Mouse (Mus musculus): ENCODE results near the gene Tlr9. TPM values are rescaled to one million over a fixed set of nuclear protein-coding genes. Genes with fewer than 3 reads are reported as not detected.
A peak's percentile ranks its signal among the peaks of the same experiment; 100 is the strongest.

Tlr9 gene
- polyA plus RNA-seq, 1 experiment from 2014 or later: 0.03 TPM

- ATAC-seq (ENCODE audit: insufficient read depth): peak; percentile 20; the same call in 1 of the 2 replicates
- Histone ChIP-seq H3K4me3 (replicated peaks) (no peak overlapping the region), H3K36me3 (replicated peaks) (peaks cover 58% of the 10 kb centered on the region), H3K4me2 (no peak overlapping the region), H3K9me3 (replicated peaks) (no peaks in the 10 kb centered on the region), H3K9ac (no peak overlapping the region), H3K27ac (replicated peaks) (no peak overlapping the region; the same call in 1 of the 2 replicates), H3K4me1 (replicated peaks) (peaks cover 4% of the 10 kb centered on the region; the same call in 1 of the 2 replicates), H3K27me3 (peaks cover 4% of the 10 kb centered on the region; the same call in 1 of the 2 replicates)
- WGBS (ENCODE audit: insufficient replicate concordance): 18% methylated on average over 1 of the region's 1 CpGs
Measured at GRCm38 (mm10) chr9:106192998-106193397, 29.4 kb upstream of the Tlr9 start.

- peaks cover 15% of the 10 kb centered on the region; the same call in 1 of the 2 replicates for H3K27me3 ChIP-seq
- H3K9me3 ChIP-seq (replicated peaks): no peaks in the 10 kb centered on the region
- H3K4me2 ChIP-seq: no peak overlapping the region
- H3K9ac ChIP-seq: no peak overlapping the region
- WGBS (ENCODE audit: insufficient replicate concordance): 75% methylated on average over 8 of the region's 8 CpGs
- no peak overlapping the region for H3K4me3 ChIP-seq (replicated peaks)
- no peak overlapping the region for H3K27ac ChIP-seq (replicated peaks)
- H3K4me1 ChIP-seq (replicated peaks): peaks cover 16% of the 10 kb centered on the region
- no peak for ATAC-seq (ENCODE audit: insufficient read depth)
- H3K36me3 ChIP-seq (replicated peaks): peaks cover 46% of the 10 kb centered on the region
Measured at GRCm38 (mm10) chr9:106193930-106194807, 28.2 kb upstream of the Tlr9 start.

GRCm38 (mm10) chr9:106195693-106196092, 26.7 kb upstream of the Tlr9 start:
- peaks cover 15% of the 10 kb centered on the region; the same call in 1 of the 2 replicates for H3K27me3 ChIP-seq
- no peaks in the 10 kb centered on the region for H3K9me3 ChIP-seq (replicated peaks)
- H3K36me3 ChIP-seq (replicated peaks): peaks cover 31% of the 10 kb centered on the region
- no peak overlapping the region for H3K27ac ChIP-seq (replicated peaks)
- no peak overlapping the region for H3K4me3 ChIP-seq (replicated peaks)
- H3K4me2 ChIP-seq: no peak overlapping the region
- H3K4me1 ChIP-seq (replicated peaks): peaks cover 27% of the 10 kb centered on the region
- ATAC-seq (ENCODE audit: insufficient read depth): no peak
- H3K9ac ChIP-seq: no peak overlapping the region
- WGBS (ENCODE audit: insufficient replicate concordance): 86% methylated on average over 8 of the region's 8 CpGs

GRCm38 (mm10) chr9:106197081-106197713, 25.2 kb upstream of the Tlr9 start:
- H3K4me3 ChIP-seq (replicated peaks): peak overlapping the region; percentile 1; the same call in 1 of the 2 replicates
- peak overlapping the region; percentile 85 for H3K4me2 ChIP-seq

GRCm38 (mm10) chr9:106197732-106198131, 24.7 kb upstream of the Tlr9 start:
- no peak for ATAC-seq (ENCODE audit: insufficient read depth)
- Histone ChIP-seq H3K4me1 (replicated peaks) (peaks cover 34% of the 10 kb centered on the region), H3K4me2 (peak overlapping the region; percentile 85; the same call in 1 of the 2 replicates), H3K9ac (no peak overlapping the region), H3K4me3 (replicated peaks) (peak overlapping the region; percentile 67; the same call in 1 of the 2 replicates), H3K9me3 (replicated peaks) (no peaks in the 10 kb centered on the region), H3K27me3 (peaks cover 15% of the 10 kb centered on the region; the same call in 1 of the 2 replicates), H3K36me3 (replicated peaks) (peaks cover 11% of the 10 kb centered on the region; the same call in 1 of the 2 replicates), H3K27ac (replicated peaks) (no peak overlapping the region)
- 71% methylated on average over 9 of the region's 9 CpGs for WGBS (ENCODE audit: insufficient replicate concordance)

More at GRCm38 (mm10) chr9:106197081-106197713, 25.2 kb upstream of the Tlr9 start:
- no peaks in the 10 kb centered on the region for H3K9me3 ChIP-seq (replicated peaks)
- 73% methylated on average over 3 of the region's 3 CpGs for WGBS (ENCODE audit: insufficient replicate concordance)
- H3K4me1 ChIP-seq (replicated peaks): peaks cover 30% of the 10 kb centered on the region
- peaks cover 15% of the 10 kb centered on the region; the same call in 1 of the 2 replicates for H3K27me3 ChIP-seq
- no peak overlapping the region for H3K27ac ChIP-seq (replicated peaks)
- no peak for ATAC-seq (ENCODE audit: insufficient read depth)
- no peak overlapping the region for H3K9ac ChIP-seq
- H3K36me3 ChIP-seq (replicated peaks): peaks cover 16% of the 10 kb centered on the region

- peak overlapping the region; percentile 38 for H3K27ac ChIP-seq (replicated peaks)
- under 1% methylated on average over 51 of the region's 51 CpGs for WGBS (ENCODE audit: insufficient replicate concordance)
Measured at GRCm38 (mm10) chr9:106198962-106199458, 23.4 kb upstream of the Tlr9 start.

GRCm38 (mm10) chr9:106199535-106200272, 22.7 kb upstream of the Tlr9 start, which contains the start of gene Ppm1m:
Ppm1m (minus strand) TSS chr9:106199746.
- no peaks in the 10 kb centered on the region for H3K9me3 ChIP-seq (replicated peaks)
- ATAC-seq (ENCODE audit: insufficient read depth): 0 out of 2 replicates have a peak, but pooled peaks have one; percentile 9
- H3K36me3 ChIP-seq (replicated peaks): peaks cover 8% of the 10 kb centered on the region; the same call in 1 of the 2 replicates
- H3K27me3 ChIP-seq: peaks cover 15% of the 10 kb centered on the region; the same call in 1 of the 2 replicates
- peak within 1 kb of the TSS; percentile 67 for H3K4me3 ChIP-seq (replicated peaks)
- H3K4me2 ChIP-seq: peak within 1 kb of the TSS; percentile 85
- H3K4me1 ChIP-seq (replicated peaks): peaks cover 52% of the 10 kb centered on the region
- peak within 1 kb of the TSS; percentile 38 for H3K27ac ChIP-seq (replicated peaks)
- WGBS (ENCODE audit: insufficient replicate concordance): 33% methylated on average over 18 of the region's 18 CpGs
- peak within 1 kb of the TSS; percentile 65 for H3K9ac ChIP-seq

More at GRCm38 (mm10) chr9:106198962-106199458, 23.4 kb upstream of the Tlr9 start:
- H3K9ac ChIP-seq: peak overlapping the region; percentile 65
- H3K9me3 ChIP-seq (replicated peaks): no peaks in the 10 kb centered on the region
- peak overlapping the region; percentile 85 for H3K4me2 ChIP-seq
- peak overlapping the region; percentile 67 for H3K4me3 ChIP-seq (replicated peaks)
- H3K27me3 ChIP-seq: peaks cover 15% of the 10 kb centered on the region; the same call in 1 of the 2 replicates
- peak; percentile 58 for ATAC-seq (ENCODE audit: insufficient read depth)
- H3K36me3 ChIP-seq (replicated peaks): peaks cover 8% of the 10 kb centered on the region; the same call in 1 of the 2 replicates
- peaks cover 46% of the 10 kb centered on the region for H3K4me1 ChIP-seq (replicated peaks)

- H3K4me1 ChIP-seq (replicated peaks): peaks cover 63% of the 10 kb centered on the region
- no peak overlapping the region for H3K9ac ChIP-seq
- H3K4me2 ChIP-seq: peak overlapping the region; percentile 96
Measured at GRCm38 (mm10) chr9:106201895-106202294, 20.5 kb upstream of the Tlr9 start.

GRCm38 (mm10) chr9:106202819-106203636, 19.4 kb upstream of the Tlr9 start, which contains the start of gene Twf2:
Twf2 (plus strand) TSS chr9:106203108.
- WGBS (ENCODE audit: insufficient replicate concordance): under 1% methylated on average over 61 of the region's 61 CpGs
- H3K36me3 ChIP-seq (replicated peaks): no peaks in the 10 kb centered on the region
- peaks cover 58% of the 10 kb centered on the region for H3K4me1 ChIP-seq (replicated peaks)
- H3K4me3 ChIP-seq (replicated peaks): peak within 1 kb of the TSS; percentile 75
- ATAC-seq (ENCODE audit: insufficient read depth): peak; percentile 84
- peak within 1 kb of the TSS; percentile 96 for H3K4me2 ChIP-seq
- no peaks in the 10 kb centered on the region for H3K9me3 ChIP-seq (replicated peaks)
- peaks cover 10% of the 10 kb centered on the region; the same call in 1 of the 2 replicates for H3K27me3 ChIP-seq
- peak within 1 kb of the TSS; percentile 69 for H3K9ac ChIP-seq
- H3K27ac ChIP-seq (replicated peaks): peak within 1 kb of the TSS; percentile 65

More at GRCm38 (mm10) chr9:106201895-106202294, 20.5 kb upstream of the Tlr9 start:
- Histone ChIP-seq H3K27ac (replicated peaks) (no peak overlapping the region), H3K27me3 (peaks cover 15% of the 10 kb centered on the region; the same call in 1 of the 2 replicates), H3K4me3 (replicated peaks) (peak overlapping the region; percentile 75), H3K36me3 (replicated peaks) (no peaks in the 10 kb centered on the region), H3K9me3 (replicated peaks) (no peaks in the 10 kb centered on the region)
- no peak for ATAC-seq (ENCODE audit: insufficient read depth)
- 73% methylated on average over 3 of the region's 3 CpGs for WGBS (ENCODE audit: insufficient replicate concordance)

Data from liver, embryonic 15.5 days (tissue).